Mouse (Mus musculus) adrenal gland, postnatal 25 days (tissue): ENCODE measurements around the gene Cyp2c29. TPM values are rescaled to one million over a fixed set of nuclear protein-coding genes. Genes with fewer than 3 reads are reported as not detected.
"Not testable (repeated sequence)": the region's sequence is repeated elsewhere in the genome, so short reads cannot be mapped to it uniquely, and the experiment has no call there.

Experiments
- DNase-seq: peaks from one replicate; pipeline ENCODE4 v3.0.0; 2021; ENCODE audit warnings: mixed read lengths
- long read RNA-seq: library from polyadenylated mRNA; stranded (forward); transcript quantifications from one replicate; pipeline ENCODE4 v2.0.0, GENCODE M21; 2021
- total RNA-seq: library from RNA; stranded (reverse); gene quantifications from 2 replicates; pipeline ENCODE4 v1.2.3, GENCODE M21; 2021

The Cyp2c29 gene
- total RNA-seq, result 5.0 TPM in 1 of 2 replicates, not detected in the other
- long read RNA-seq, transcript Cyp2c29-201 (9 exons, 1,783 nt), result major isoform, 602 of 646 reads
- long read RNA-seq, partial matches to known transcripts, result 29 of 646 reads
- long read RNA-seq, other reads (novel, unspliced or antisense), result 15 of 646 reads

DNA sequence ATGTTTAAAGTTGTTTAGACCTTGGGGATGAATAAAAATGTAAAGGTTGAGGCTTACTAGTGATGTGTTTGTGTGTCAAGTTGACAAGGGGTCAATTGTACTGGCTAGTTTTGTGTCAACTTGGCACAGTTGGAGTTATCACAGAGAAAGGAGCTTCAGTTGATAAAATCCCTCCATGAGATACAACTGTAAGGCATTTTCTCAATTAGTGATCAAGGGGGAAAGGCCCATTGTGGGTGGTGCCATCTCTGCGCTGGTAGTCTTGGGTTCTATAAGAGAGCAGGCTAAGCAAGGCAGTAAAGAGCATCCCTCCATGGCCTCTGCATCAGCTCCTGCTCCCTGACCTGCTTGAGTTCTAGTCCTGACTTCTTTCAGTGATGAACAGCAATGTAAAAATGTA lies at the start of gene Cyp2c29:
Gene Cyp2c29, plus strand, starts transcription at position 301 of the 400 bp plus-strand sequence.
- DNase-seq, result not testable (repeated sequence)

- DNase-seq, result not testable (repeated sequence)
Measured at GRCm38 (mm10) chr19:39267036-39267435, 2.2 kb upstream of the Cyp2c29 start.

DNA sequence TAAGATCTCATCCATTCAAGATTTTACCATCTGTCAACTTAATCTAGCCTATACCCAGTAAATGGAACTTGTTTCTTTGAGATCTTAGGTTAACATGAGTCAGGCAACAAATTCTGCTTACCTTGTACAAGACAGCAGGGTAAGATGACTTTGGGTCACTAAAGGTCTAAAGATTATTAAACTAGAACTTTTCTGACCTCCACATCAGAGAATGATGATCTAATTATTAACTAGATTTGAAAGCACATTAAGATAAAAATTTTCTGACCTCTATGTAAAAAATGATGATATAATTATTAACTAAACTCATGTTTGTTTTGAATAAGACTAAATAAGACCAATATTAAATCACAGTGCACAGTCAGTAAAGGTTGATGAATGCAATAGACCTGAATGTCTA lies 13.6 kb downstream of the Cyp2c29 start:
- DNase-seq, result no peak

DNA sequence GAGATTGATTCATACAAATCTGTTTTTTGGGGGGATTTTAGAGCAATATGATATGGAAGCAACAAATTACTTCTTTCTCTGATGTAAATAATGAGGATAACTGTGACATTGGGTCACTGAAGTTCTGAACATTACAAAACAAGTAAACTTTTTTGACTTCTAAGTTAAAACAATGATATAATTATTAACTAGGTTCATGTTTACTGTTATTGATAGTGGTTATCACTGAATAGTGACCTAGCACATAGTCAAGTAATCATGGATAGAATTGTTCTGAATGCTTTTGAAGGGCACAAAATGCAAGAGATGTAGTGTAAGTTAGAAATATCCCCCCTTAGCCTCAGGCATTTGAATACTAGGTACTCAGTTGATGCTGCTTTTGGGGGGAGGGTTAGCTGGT lies 16.4 kb downstream of the Cyp2c29 start:
- DNase-seq, result no peak

DNA sequence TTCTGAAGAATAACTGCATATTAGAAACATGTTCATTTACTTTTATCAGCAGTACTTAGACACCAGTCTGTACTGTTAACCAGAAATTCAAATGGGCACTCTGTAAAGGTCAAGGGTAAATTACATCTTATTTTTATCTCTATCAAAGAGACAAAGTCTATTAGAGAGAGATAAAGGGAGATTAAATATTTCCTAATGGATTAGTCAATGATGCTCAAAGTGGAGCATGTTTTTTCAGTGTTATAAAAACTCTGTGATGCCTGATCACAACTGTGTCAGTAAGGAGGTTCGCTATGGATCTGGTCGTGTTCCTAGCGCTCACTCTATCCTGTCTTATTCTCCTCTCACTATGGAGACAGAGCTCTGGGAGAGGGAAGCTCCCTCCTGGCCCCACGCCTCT lies 17.6 kb downstream of the Cyp2c29 start:
- no peak for DNase-seq

GRCm38 (mm10) chr19:39288978-39289377 lies 19.8 kb downstream of the Cyp2c29 start:
- DNase-seq, result no peak

Other genes starting within 250 kb of the Cyp2c29 start
- gene Cyp2c65, start 208.4 kb upstream of the Cyp2c29 start, total RNA-seq, result not detected in 2 replicates
- gene Cyp2c66, start 155.5 kb upstream of the Cyp2c29 start, total RNA-seq, result not detected in 2 replicates
- gene Cyp2c38, start 193.7 kb downstream of the Cyp2c29 start, total RNA-seq, result not detected in 2 replicates
- gene Cyp2c39, start 241.5 kb downstream of the Cyp2c29 start, total RNA-seq, result not detected in 2 replicates